Mouse (Mus musculus): ENCODE results near the gene Catsperb.
"Not testable (repeated sequence)": the region's sequence is repeated elsewhere in the genome, so short reads cannot be mapped to it uniquely, and the experiment has no call there.

DNA sequence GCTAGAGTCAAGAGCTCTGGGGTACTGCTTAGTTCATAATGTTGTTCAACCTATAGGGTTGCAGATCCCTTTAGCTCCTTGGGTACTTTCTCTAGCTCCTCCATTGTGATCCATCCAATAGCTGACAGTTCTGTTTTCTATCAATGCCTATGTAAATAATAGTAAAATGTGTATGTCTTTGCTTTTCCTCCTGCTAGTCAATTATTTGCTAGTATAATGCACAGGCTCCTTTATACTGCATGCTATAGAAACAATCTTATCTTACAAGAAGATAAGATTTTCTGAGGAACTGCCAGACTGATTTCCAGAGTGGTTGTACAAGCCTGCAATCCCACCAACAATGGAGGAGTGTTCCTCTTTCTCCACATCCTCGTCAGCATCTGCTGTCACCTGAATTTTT is 23.0 kb upstream of the Catsperb start:
- not testable (repeated sequence) for TF ChIP-seq GATA1 (IDR thresholded peaks at IDR 0.05; ENCODE audit: low read depth, low read length); POLR2A (IDR thresholded peaks at IDR 0.05; ENCODE audit: control insufficient read depth in 1 of 2, insufficient read depth in 1 of 2, low read depth in 1 of 2, low read length in 2 of 2, poor library complexity in 1 of 2); EP300 (IDR thresholded peaks at IDR 0.05; ENCODE audit: low read depth in 1 of 2, low read length in 2 of 2)

Data from MEL (cell line).